Mouse (Mus musculus): ENCODE measurements at regions not wholly inside any gene's neighbourhood (a gene's known extent, or its start where the extent isn't known, plus 50 kb on each side); places are given as distances from the start of the nearest gene placed in this dataset.

GRCm38 (mm10) chr13:98579731-98580130 is 57.5 kb downstream of the Tmem174 start:
- Histone ChIP-seq H3K9ac (ENCODE audit: insufficient read depth, low read depth, low read length, poor library complexity, severe bottlenecking) (no peak overlapping the region), H3K36me3 (ENCODE audit: control insufficient read depth, insufficient read depth, low read length, poor library complexity, severe bottlenecking) (no peaks in the 10 kb centered on the region), H3K9me3 (ENCODE audit: control insufficient read depth, insufficient read depth, low read depth, low read length) (no peaks in the 10 kb centered on the region), H3K4me1 (ENCODE audit: control insufficient read depth in 2 of 2, insufficient read depth in 2 of 2, low read length in 2 of 2, poor library complexity in 1 of 2) (peaks cover 0 to 9% of the 10 kb centered on the region in 2 experiments; a peak in 1 of 4 replicates), H3K27ac (ENCODE audit: insufficient read depth, low read depth, low read length, poor library complexity, severe bottlenecking) (no peak overlapping the region), H3K4me3 (ENCODE audit: insufficient read depth in 1 of 2, low read depth in 1 of 2, low read length in 2 of 2, poor library complexity in 1 of 2, severe bottlenecking in 1 of 2) (no peak overlapping the region)
- no peak for TF ChIP-seq ZC3H11A (IDR thresholded peaks at IDR 0.05; ENCODE audit: borderline replicate concordance, low read depth, low read length)
- TF ChIP-seq HCFC1 (IDR thresholded peaks at IDR 0.05; ENCODE audit: borderline replicate concordance, insufficient read depth, low read length): no peak
- no peak for TF ChIP-seq ZNF384 (IDR thresholded peaks at IDR 0.05; ENCODE audit: low read depth, low read length)
- TF ChIP-seq MAFK (IDR thresholded peaks at IDR 0.05; ENCODE audit: insufficient read depth, low read depth, low read length): no peak
- no peak for TF ChIP-seq CHD2 (IDR thresholded peaks at IDR 0.05; ENCODE audit: low read depth, low read length)
- in situ Hi-C loops (cut with MboI; ENCODE audit: low sequenced_read_pairs in 2 of 2, unreplicated experiment in 2 of 2): no loop called here
- no peak for DNase-seq (ENCODE audit: low read depth, low spot score)

GRCm38 (mm10) chr13:98578426-98579066 is 58.7 kb downstream of the Tmem174 start:
- TF ChIP-seq HCFC1 (IDR thresholded peaks at IDR 0.05; ENCODE audit: borderline replicate concordance, insufficient read depth, low read length) (no peak), ZC3H11A (IDR thresholded peaks at IDR 0.05; ENCODE audit: borderline replicate concordance, low read depth, low read length) (no peak), CHD2 (IDR thresholded peaks at IDR 0.05; ENCODE audit: low read depth, low read length) (no peak), ZNF384 (IDR thresholded peaks at IDR 0.05; ENCODE audit: low read depth, low read length) (no peak), MAFK (IDR thresholded peaks at IDR 0.05; ENCODE audit: insufficient read depth, low read depth, low read length) (no peak)
- no peak for DNase-seq (ENCODE audit: low read depth, low spot score)
- Histone ChIP-seq H3K9me3 (ENCODE audit: control insufficient read depth, insufficient read depth, low read depth, low read length) (no peaks in the 10 kb centered on the region), H3K4me1 (ENCODE audit: control insufficient read depth in 2 of 2, insufficient read depth in 2 of 2, low read length in 2 of 2, poor library complexity in 1 of 2) (peaks cover 0 to 12% of the 10 kb centered on the region in 2 experiments; a peak in 1 of 4 replicates), H3K4me3 (ENCODE audit: insufficient read depth in 1 of 2, low read depth in 1 of 2, low read length in 2 of 2, poor library complexity in 1 of 2, severe bottlenecking in 1 of 2) (no peak overlapping the region), H3K36me3 (ENCODE audit: control insufficient read depth, insufficient read depth, low read length, poor library complexity, severe bottlenecking) (no peaks in the 10 kb centered on the region), H3K27ac (ENCODE audit: insufficient read depth, low read depth, low read length, poor library complexity, severe bottlenecking) (no peak overlapping the region), H3K9ac (ENCODE audit: insufficient read depth, low read depth, low read length, poor library complexity, severe bottlenecking) (no peak overlapping the region)
- in situ Hi-C loops (cut with MboI; ENCODE audit: low sequenced_read_pairs in 2 of 2, unreplicated experiment in 2 of 2): no loop called here

GRCm38 (mm10) chr13:98576061-98576460 is 61.1 kb downstream of the Tmem174 start:
- no peak overlapping the region for H3K27ac ChIP-seq (ENCODE audit: insufficient read depth, low read depth, low read length, poor library complexity, severe bottlenecking)
- peaks cover 0 to 13% of the 10 kb centered on the region in 2 experiments; a peak in 1 of 4 replicates for H3K4me1 ChIP-seq (ENCODE audit: control insufficient read depth in 2 of 2, insufficient read depth in 2 of 2, low read length in 2 of 2, poor library complexity in 1 of 2)
- in situ Hi-C loops (cut with MboI; ENCODE audit: low sequenced_read_pairs in 2 of 2, unreplicated experiment in 2 of 2): no loop called here

GRCm38 (mm10) chr13:98574057-98574323 is 63.2 kb downstream of the Tmem174 start:
- in situ Hi-C loops (cut with MboI; ENCODE audit: low sequenced_read_pairs in 2 of 2, unreplicated experiment in 2 of 2): no loop called here
- H3K9me3 ChIP-seq (ENCODE audit: control insufficient read depth, insufficient read depth, low read depth, low read length): no peaks in the 10 kb centered on the region
- no peak overlapping the region for H3K9ac ChIP-seq (ENCODE audit: insufficient read depth, low read depth, low read length, poor library complexity, severe bottlenecking)
- no peaks in the 10 kb centered on the region for H3K36me3 ChIP-seq (ENCODE audit: control insufficient read depth, insufficient read depth, low read length, poor library complexity, severe bottlenecking)
- peaks cover 0 to 7% of the 10 kb centered on the region in 2 experiments; a peak in 1 of 4 replicates for H3K4me1 ChIP-seq (ENCODE audit: control insufficient read depth in 2 of 2, insufficient read depth in 2 of 2, low read length in 2 of 2, poor library complexity in 1 of 2)
- H3K4me3 ChIP-seq (ENCODE audit: insufficient read depth in 1 of 2, low read depth in 1 of 2, low read length in 2 of 2, poor library complexity in 1 of 2, severe bottlenecking in 1 of 2): no peak overlapping the region
- no peak overlapping the region for H3K27ac ChIP-seq (ENCODE audit: insufficient read depth, low read depth, low read length, poor library complexity, severe bottlenecking)
- no peak for TF ChIP-seq ZC3H11A (IDR thresholded peaks at IDR 0.05; ENCODE audit: borderline replicate concordance, low read depth, low read length)
- TF ChIP-seq MAFK (IDR thresholded peaks at IDR 0.05; ENCODE audit: insufficient read depth, low read depth, low read length): no peak
- TF ChIP-seq CHD2 (IDR thresholded peaks at IDR 0.05; ENCODE audit: low read depth, low read length): no peak
- no peak for DNase-seq (ENCODE audit: low read depth, low spot score)

More at GRCm38 (mm10) chr13:98576061-98576460, 61.1 kb downstream of the Tmem174 start:
- Histone ChIP-seq H3K4me3 (ENCODE audit: insufficient read depth in 1 of 2, low read depth in 1 of 2, low read length in 2 of 2, poor library complexity in 1 of 2, severe bottlenecking in 1 of 2) (no peak overlapping the region), H3K9ac (ENCODE audit: insufficient read depth, low read depth, low read length, poor library complexity, severe bottlenecking) (no peak overlapping the region), H3K9me3 (ENCODE audit: control insufficient read depth, insufficient read depth, low read depth, low read length) (no peaks in the 10 kb centered on the region), H3K36me3 (ENCODE audit: control insufficient read depth, insufficient read depth, low read length, poor library complexity, severe bottlenecking) (no peaks in the 10 kb centered on the region)
- no peak for DNase-seq (ENCODE audit: low read depth, low spot score)
- no peak for TF ChIP-seq ZNF384 (IDR thresholded peaks at IDR 0.05; ENCODE audit: low read depth, low read length)
- TF ChIP-seq CHD2 (IDR thresholded peaks at IDR 0.05; ENCODE audit: low read depth, low read length): no peak
- no peak for TF ChIP-seq ZC3H11A (IDR thresholded peaks at IDR 0.05; ENCODE audit: borderline replicate concordance, low read depth, low read length)
- TF ChIP-seq HCFC1 (IDR thresholded peaks at IDR 0.05; ENCODE audit: borderline replicate concordance, insufficient read depth, low read length): no peak
- TF ChIP-seq MAFK (IDR thresholded peaks at IDR 0.05; ENCODE audit: insufficient read depth, low read depth, low read length): no peak

All from ES-E14 (cell line).